Comparison of ENCODE assay signal across 32 mouse cellular contexts in genomic region chr9:70211638-70212037, GRCm38 (mm10). TPM values are rescaled to one million over a fixed set of nuclear protein-coding genes. Genes with fewer than 3 reads are reported as not detected.
DNase-seq lines count a peak whose midpoint lies in the region; ATAC-seq and TF ChIP-seq lines count a peak whose summit lies in the region.
"Had no signal": no experiment of that assay in that cellular context is flagged by ENCODE, and none has a peak within 500 bp of the region (broad histone marks: within the 10 kb centered on the region; RNA-seq: fewer than 3 reads in every experiment).

No protein-coding gene starts in this region.

- WGBS in lung, embryonic 16.5 days, result 75% methylated on average over 14 of the region's 14 CpGs
- 83% methylated on average over 14 of the region's 14 CpGs for WGBS in midbrain, embryonic 13.5 days

- H3K9ac ChIP-seq in lung, embryonic 16.5 days (ENCODE audit: low read length), result 0 out of 2 replicates have a peak overlapping the region, but pooled peaks have one; percentile 8
- no peak overlapping the region for H3K9ac ChIP-seq in midbrain, embryonic 13.5 days (replicated peaks)
- H3K9ac ChIP-seq: embryonic facial prominence, embryonic 13.5 days; forebrain, embryonic 15.5 days; heart, embryonic 15.5 days; hindbrain, embryonic 14.5 days; limb, embryonic 15.5 days; liver, embryonic 15.5 days; lung, embryonic 14.5 days; midbrain, embryonic 12.5 days; neural tube, embryonic 15.5 days had no signal

- H3K27ac ChIP-seq in lung, embryonic 16.5 days (ENCODE audit: low read length), result no peak overlapping the region
- no peak overlapping the region for H3K27ac ChIP-seq in midbrain, embryonic 13.5 days
- H3K27ac ChIP-seq: embryonic facial prominence, embryonic 13.5 days; forebrain, embryonic 10.5 days; forebrain, embryonic 15.5 days; heart, embryonic 10.5 days; heart, embryonic 15.5 days; hindbrain, embryonic 14.5 days; limb, embryonic 10.5 days; limb, embryonic 15.5 days; liver, embryonic 15.5 days; midbrain, embryonic 12.5 days; neural tube, embryonic 15.5 days had no signal

- H3K4me1 ChIP-seq in lung, embryonic 16.5 days (replicated peaks; ENCODE audit: control insufficient read depth, insufficient read depth, low read length), result peaks cover 23% of the 10 kb centered on the region
- H3K4me1 ChIP-seq in midbrain, embryonic 13.5 days (replicated peaks), result peaks cover 15% of the 10 kb centered on the region
- H3K4me1 ChIP-seq: liver, embryonic 15.5 days had no signal

- no peak for TF ChIP-seq POLR2A in brain, embryonic 14.5 days (IDR thresholded peaks at IDR 0.05; ENCODE audit: borderline replicate concordance, extremely low read depth, insufficient read depth, insufficient read length, poor library complexity, severe bottlenecking)

- no peak for DNase-seq in lung, postnatal 25 days (ENCODE audit: low spot score)
- peak; percentile 35 for DNase-seq in 416B (ENCODE audit: low read depth)
- DNase-seq in A20 (ENCODE audit: low read depth, low spot score), result peak; percentile 60
- DNase-seq in brain, embryonic 14.5 days (ENCODE audit: low read depth), result peak; percentile 21
- no peak for DNase-seq in kidney, postnatal 25 days
- no peak for DNase-seq in right cerebral cortex, postnatal 10 days (ENCODE audit: low spot score in 2 of 2)
- DNase-seq: adrenal gland, adult 2 months; cerebellum, adult 11 months; cerebellum, adult 9-10 months; heart, adult 11 months; kidney, adult 9 months; kidney, postnatal 10 days; layer of hippocampus, adult 9-11 months; lung, embryonic 14.5 days; retina, postnatal 1 day; right cerebral cortex, postnatal 25 days; thymus, postnatal 4 days had no signal

- H3K36me3 ChIP-seq in lung, embryonic 16.5 days (ENCODE audit: control insufficient read depth, insufficient read depth, low read length), result no peaks in the 10 kb centered on the region
- no peaks in the 10 kb centered on the region for H3K36me3 ChIP-seq in midbrain, embryonic 13.5 days
- H3K36me3 ChIP-seq: embryonic facial prominence, embryonic 13.5 days; forebrain, embryonic 10.5 days; forebrain, embryonic 15.5 days; heart, embryonic 10.5 days; heart, embryonic 15.5 days; limb, embryonic 10.5 days; limb, embryonic 15.5 days; liver, embryonic 15.5 days; midbrain, embryonic 12.5 days; neural tube, embryonic 15.5 days had no signal

- no peak for ATAC-seq in lung, embryonic 16.5 days (ENCODE audit: low read depth)
- no peak for ATAC-seq in midbrain, embryonic 13.5 days
- ATAC-seq: activated CD4-positive, CD25-positive, alpha-beta regulatory T cell, adult 4 months; forebrain, embryonic 15.5 days; intestine, postnatal 0 days had no signal

- H3K4me2 ChIP-seq in lung, embryonic 16.5 days (ENCODE audit: low read depth, low read length), result no peak overlapping the region
- H3K4me2 ChIP-seq in midbrain, embryonic 13.5 days (replicated peaks), result no peak overlapping the region
- H3K4me2 ChIP-seq: embryonic facial prominence, embryonic 13.5 days; forebrain, embryonic 15.5 days; heart, embryonic 15.5 days; hindbrain, embryonic 14.5 days; limb, embryonic 15.5 days; liver, embryonic 15.5 days; lung, embryonic 14.5 days; midbrain, embryonic 12.5 days; neural tube, embryonic 15.5 days had no signal

- H3K9me3 ChIP-seq in lung, embryonic 16.5 days (ENCODE audit: control insufficient read depth, low read length), result no peaks in the 10 kb centered on the region
- no peaks in the 10 kb centered on the region for H3K9me3 ChIP-seq in midbrain, embryonic 13.5 days
- H3K9me3 ChIP-seq: embryonic facial prominence, embryonic 13.5 days; forebrain, embryonic 10.5 days; forebrain, embryonic 15.5 days; heart, embryonic 10.5 days; heart, embryonic 15.5 days; limb, embryonic 10.5 days; limb, embryonic 15.5 days; liver, embryonic 15.5 days; midbrain, embryonic 12.5 days; neural tube, embryonic 15.5 days had no signal

- H3K4me3 ChIP-seq in lung, embryonic 16.5 days (ENCODE audit: low read length), result no peak overlapping the region
- no peak overlapping the region for H3K4me3 ChIP-seq in midbrain, embryonic 13.5 days (replicated peaks)
- H3K4me3 ChIP-seq: embryonic facial prominence, embryonic 13.5 days; forebrain, embryonic 10.5 days; forebrain, embryonic 15.5 days; heart, embryonic 10.5 days; heart, embryonic 15.5 days; limb, embryonic 10.5 days; limb, embryonic 15.5 days; liver, embryonic 15.5 days; midbrain, embryonic 12.5 days; neural tube, embryonic 15.5 days had no signal

- no peaks in the 10 kb centered on the region for H3K27me3 ChIP-seq in lung, embryonic 16.5 days (ENCODE audit: control insufficient read depth, insufficient read depth, low read depth, low read length)
- no peaks in the 10 kb centered on the region for H3K27me3 ChIP-seq in midbrain, embryonic 13.5 days
- H3K27me3 ChIP-seq: embryonic facial prominence, embryonic 13.5 days; forebrain, embryonic 15.5 days; heart, embryonic 15.5 days; limb, embryonic 15.5 days; neural tube, embryonic 15.5 days had no signal

- TF ChIP-seq CTCF in brain, embryonic 14.5 days (IDR thresholded peaks at IDR 0.05; ENCODE audit: borderline replicate concordance, extremely low read depth, insufficient read depth, insufficient read length), result no peak

RNA-seq across cellular contexts. Expression of gene Myo1e, which starts 4.5 kb away (rescaled TPM):
- polyA plus RNA-seq in lung, embryonic 16.5 days (2015; fragmentation: Nextera tagmentation; extraction: Ambion mirVana), result 46.2 and 50.1 TPM in 2 replicates
- 2.8 and 4.6 TPM in 2 replicates for polyA plus RNA-seq in brain, embryonic 14.5 days (2012; rRNA removed)
- polyA plus RNA-seq in midbrain, embryonic 13.5 days (2015; fragmentation: Nextera tagmentation; extraction: Ambion mirVana), result 6.0 and 6.1 TPM in 2 replicates

Comparison
In these comparisons a context has a peak if more than half of its experiments do, and no peak if none do; other contexts are left out.
1. DNase-seq: peak in 416B (single experiment), A20 (single experiment) and brain, embryonic 14.5 days (single experiment); none in lung, postnatal 25 days (single experiment), kidney, postnatal 25 days (0 of 2) and right cerebral cortex, postnatal 10 days (0 of 2).